Mouse (Mus musculus) CD4-positive naive resting alpha-beta T cell, adult 76 days (primary cell): ENCODE measurements around the gene Kcnk10. TPM values are rescaled to one million over a fixed set of nuclear protein-coding genes. Genes with fewer than 3 reads are reported as not detected.

Source experiments
- total RNA-seq: library from RNA; stranded (reverse); gene quantifications from one replicate; pipeline ENCODE4 v1.2.4, GENCODE M21; 2023

Kcnk10 gene
- total RNA-seq: 0.56 TPM

DNA sequence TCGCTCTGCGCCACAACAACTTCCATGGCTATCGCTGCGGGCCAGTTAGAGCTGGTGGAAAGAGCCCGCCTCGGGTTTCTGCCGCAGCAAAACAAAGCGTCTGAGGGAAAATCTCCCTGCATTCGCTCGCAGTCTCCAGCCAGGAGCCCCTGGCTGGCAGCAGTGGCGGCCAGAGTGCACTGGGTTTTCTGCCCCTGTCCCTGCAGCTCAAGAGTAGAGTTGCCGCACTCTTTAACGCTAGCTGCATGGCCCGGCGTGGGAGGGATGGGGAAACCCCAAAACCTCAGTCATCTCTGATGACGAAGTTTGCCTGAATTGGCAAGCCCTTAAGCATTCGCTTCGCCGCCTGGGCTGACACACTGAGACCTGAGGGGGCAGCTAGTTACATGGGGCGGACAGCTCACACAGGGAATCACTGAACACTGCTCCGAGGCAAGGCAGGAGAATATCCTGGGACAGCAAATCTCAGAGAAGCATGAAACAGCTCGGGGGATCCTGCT is at the start of gene Kcnk10:
Gene Kcnk10, minus strand, starts transcription at position 450 of the 500 bp plus-strand sequence.

DNA sequence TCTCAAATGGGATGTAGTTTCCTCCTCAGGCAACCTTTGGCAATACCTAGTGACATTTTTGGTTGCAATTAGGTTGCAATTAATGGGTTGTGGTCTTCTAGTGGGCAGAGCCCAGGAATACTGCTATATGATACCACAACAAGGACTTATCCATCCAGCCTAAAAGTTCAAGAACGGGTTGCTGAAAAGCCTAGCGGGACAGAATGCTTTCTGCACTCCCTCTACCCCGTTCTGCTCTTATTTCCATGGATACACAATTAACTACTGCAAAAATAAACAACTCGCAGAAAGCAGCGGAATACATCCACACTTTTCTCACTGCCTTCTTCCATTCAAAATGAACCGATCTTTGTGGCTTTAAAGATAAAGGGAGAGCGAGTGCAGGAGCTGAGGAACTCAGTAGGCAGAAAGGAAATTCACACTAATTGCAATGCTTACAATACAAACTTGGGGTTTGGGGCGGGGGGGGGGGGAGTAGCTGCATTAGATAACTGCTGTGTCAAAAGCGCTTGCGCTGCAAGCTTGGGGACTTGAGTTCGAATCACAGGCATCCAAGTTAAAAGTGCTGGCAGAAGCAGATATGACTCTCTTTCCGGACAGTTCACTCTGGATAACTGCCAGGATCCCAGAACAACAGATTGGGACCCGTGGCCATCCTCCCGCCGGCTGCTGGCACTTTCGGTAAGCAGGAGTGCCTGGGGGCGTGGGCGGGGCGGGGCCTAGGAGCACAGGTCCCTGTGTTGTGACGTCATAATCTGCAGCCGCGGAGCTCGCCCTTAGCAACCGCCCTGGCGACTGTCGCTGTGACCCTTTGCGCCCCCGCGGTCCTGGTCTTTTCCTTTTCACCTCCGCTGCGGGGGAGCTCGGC is 49.5 kb upstream of the Kcnk10 start, which contains the start of gene Spata7:
Gene Spata7, plus strand, starts transcription at position 766 of the 868 bp plus-strand sequence.

Other genes with a start within 250 kb of the Kcnk10 start
- gene Spata7, start 49.8 kb upstream of the Kcnk10 start, total RNA-seq: 3.0 TPM
- 3.7 TPM for gene Ptpn21, start 159.1 kb upstream of the Kcnk10 start, total RNA-seq
- 85.1 TPM for gene Zc3h14, start 168.7 kb upstream of the Kcnk10 start, total RNA-seq